Mouse (Mus musculus) adrenal gland, postnatal 36 days (tissue): ENCODE results near the gene Tmprss15. TPM values are rescaled to one million over a fixed set of nuclear protein-coding genes. Genes with fewer than 3 reads are reported as not detected.

Experiments used
- total RNA-seq, 2 experiments: library from RNA; stranded (reverse); gene quantifications; 2 replicates each; pipeline ENCODE4 v1.2.3; 2021

Tmprss15 gene
- total RNA-seq, 2 experiments from 2014 or later = not detected

Other genes starting within 250 kb of the Tmprss15 start
- gene Chodl, start 160.1 kb downstream of the Tmprss15 start, total RNA-seq = under 1 TPM; 0.33 to 0.40 TPM